Mouse (Mus musculus) heart, adult 2 months (tissue): ENCODE data around the gene A130010J15Rik.
A peak's percentile ranks its signal among the peaks of the same experiment; 100 is the strongest.

ENCODE experiments used
- CTCF ChIP-seq: fragments of 200-600 bp; IDR thresholded peaks from 2 replicates; pipeline ENCODE4 v1.8.1; 2022; ENCODE audit warnings: antibody characterized with exemption, mild to moderate bottlenecking, moderate library complexity
- EP300 ChIP-seq: fragments of 200-500 bp; IDR thresholded peaks from 2 replicates; pipeline ENCODE4 v1.6.1; 2011; ENCODE audit warnings: low read depth, low read length, control low read depth; ENCODE audit not compliant: insufficient read depth

GRCm38 (mm10) chr1:193208178-193208577 lies 40.3 kb downstream of the A130010J15Rik start:
- TF ChIP-seq CTCF (peak; percentile 89), EP300 (peak; percentile 90)
